Mouse (Mus musculus): ENCODE results near the gene Plk2. TPM values are rescaled to one million over a fixed set of nuclear protein-coding genes. Genes with fewer than 3 reads are reported as not detected.
"Not testable (repeated sequence)": the region's sequence is repeated elsewhere in the genome, so short reads cannot be mapped to it uniquely, and the experiment has no call there.

Gene Plk2
- total RNA-seq (2021): 10 to 100 TPM; 27.6 to 32.2 TPM
- long read RNA-seq, experiment 1, transcript Plk2-201 (14 exons, 2,800 nt): major isoform, 65 of 73 reads
- long read RNA-seq, experiment 1, partial matches to known transcripts: 2 of 73 reads
- long read RNA-seq, experiment 1, other reads (novel, unspliced or antisense): 6 of 73 reads
- long read RNA-seq, experiment 2, transcript Plk2-201 (14 exons, 2,800 nt): major isoform, 74 of 77 reads
- long read RNA-seq, experiment 2, partial matches to known transcripts: 1 of 77 reads
- long read RNA-seq, experiment 2, other reads (novel, unspliced or antisense): 2 of 77 reads

DNA sequence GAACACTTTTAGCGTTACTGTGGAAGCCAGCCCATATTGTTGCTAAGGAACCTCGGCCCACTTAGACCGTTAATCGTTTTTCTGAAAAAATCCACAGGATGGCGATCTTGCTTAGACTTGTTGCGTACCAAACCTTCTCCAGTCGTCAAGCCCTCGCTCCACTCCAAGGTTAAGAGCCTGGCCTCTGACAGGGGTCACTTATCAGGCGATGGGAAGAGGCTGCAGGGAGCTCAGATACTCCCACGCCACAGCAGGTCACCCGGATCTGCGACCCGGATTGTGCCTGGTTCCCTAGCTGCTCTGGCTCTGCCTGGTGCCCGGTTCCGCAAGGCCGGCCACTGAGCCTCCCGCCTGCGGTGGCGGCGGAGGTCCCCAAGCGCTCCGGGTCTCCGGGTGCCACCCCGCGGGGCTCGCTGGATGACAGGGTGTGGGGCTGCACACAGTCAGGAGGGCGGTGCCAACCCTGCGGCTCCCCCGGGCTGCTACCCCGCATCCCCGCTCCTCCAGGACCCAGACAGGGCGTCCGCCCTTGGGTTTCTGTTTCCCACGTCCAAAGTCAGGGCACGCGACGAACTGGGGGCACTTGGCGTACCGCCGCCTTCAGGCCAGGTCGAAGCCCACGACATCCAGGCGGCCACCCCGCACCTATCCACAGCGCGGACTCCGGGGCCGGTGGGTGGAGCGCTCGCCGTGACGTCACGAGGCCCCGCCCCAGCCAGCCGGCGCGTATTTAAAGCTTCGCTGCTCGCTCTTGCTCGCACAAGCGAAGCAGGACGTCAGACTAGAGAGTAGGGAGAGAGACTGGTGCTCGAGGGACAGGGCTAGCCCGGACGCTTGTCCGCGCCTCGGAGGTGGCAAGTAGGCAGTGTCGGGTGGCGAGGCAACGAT lies at the start of gene Plk2:
TSS of gene Plk2 (plus strand) at position 756 of the 888 bp plus-strand sequence.
- peak; percentile 95 for DNase-seq

DNA sequence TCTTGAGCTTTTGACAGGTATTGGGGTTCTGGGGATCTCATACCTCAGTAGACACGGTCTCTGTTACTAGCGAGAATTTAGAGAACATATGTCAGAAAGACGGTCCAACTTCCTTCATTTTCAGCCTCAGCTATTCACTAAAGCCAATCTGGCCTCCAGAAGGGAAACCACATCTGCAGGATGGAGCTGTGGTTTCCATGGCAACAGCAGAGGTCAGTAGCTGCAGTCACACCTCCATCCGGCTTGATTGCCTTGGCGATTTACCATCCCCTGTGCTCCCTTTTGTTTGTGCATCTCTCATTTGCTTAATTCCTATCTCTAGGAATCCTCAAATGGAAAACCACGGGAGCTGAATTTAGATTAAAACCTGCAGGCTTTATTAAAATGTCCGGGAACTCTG lies 48.1 kb upstream of the Plk2 start:
- DNase-seq: no peak

DNA sequence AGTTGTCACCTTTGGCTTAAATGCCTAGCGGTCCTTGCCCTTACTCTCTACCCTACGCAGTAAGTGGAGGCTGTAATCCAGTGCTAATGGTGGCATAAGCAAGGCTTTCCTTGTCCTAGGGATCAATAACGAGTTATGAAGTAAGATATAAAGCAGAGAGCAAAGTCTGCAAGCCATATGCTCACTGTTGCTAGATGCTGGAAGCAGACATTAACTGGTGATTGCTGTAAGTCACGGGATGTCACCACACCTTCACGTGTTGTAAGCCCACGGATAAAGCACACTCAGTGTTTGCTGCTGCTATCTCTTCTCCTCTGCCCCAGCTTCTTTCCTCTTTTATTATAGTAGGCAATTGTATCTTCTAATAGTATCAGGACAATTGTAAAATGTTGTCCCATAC lies 43.8 kb upstream of the Plk2 start:
- no peak for DNase-seq

DNA sequence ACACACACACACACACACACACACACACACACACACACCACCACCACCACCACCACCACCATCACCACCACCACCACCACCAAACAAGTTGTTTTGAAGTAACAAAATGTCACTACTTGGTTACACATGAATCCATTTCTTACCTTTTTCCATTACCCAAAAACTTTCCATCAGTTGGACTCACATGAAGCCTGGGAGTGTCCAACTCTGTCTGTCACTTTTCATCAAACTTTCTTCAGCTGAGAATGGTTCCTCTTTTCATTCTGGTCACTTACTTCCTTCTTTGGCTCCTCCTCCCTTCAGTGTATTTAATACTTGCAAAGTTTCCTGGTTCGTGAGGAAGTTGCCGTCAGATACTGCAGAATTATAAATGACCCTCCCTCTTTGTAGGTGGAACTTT lies 37.9 kb upstream of the Plk2 start, which contains the start of gene Gapt:
TSS of gene Gapt (minus strand) at position 259 of the 400 bp plus-strand sequence.
- no peak for DNase-seq

DNA sequence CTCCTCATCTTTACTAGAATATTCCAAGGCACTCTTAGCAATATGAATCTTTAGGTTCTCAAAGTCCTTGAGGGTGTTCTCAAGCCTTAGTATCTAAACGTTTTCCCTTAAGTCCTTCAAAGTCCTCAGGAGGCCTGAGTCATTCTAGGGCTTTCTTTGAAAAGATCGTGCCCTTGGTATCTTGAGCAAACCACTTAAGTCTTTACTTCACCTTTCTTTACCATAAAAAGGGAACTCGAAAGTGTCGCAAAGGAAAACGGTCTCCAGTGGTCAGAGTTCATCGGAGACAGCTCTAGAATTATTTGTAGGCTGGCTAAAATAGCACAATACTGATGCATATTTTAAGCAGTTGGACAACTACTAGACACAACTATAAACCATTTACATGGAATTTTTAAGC lies 31.1 kb upstream of the Plk2 start:
- DNase-seq: no peak

DNA sequence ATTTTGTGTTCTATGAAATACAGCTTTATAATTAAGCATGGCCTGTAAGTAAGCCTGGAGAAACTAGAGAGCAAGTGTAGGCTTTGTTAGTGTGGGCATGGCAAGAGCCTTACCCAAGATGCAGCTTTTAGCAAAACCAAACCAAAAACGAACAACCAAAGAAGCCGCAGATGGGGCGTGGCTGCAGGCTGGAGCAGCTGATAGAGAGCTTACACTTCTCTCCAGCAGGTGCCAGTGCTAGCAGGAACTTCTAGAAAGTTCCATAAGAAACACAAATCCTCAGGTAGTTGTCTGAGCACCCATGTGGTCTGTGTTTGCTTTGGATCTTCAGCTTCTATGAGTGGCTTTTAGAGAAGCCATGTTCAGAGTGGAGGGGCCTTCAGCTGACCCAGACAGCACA lies 28.4 kb upstream of the Plk2 start:
- DNase-seq: no peak

DNA sequence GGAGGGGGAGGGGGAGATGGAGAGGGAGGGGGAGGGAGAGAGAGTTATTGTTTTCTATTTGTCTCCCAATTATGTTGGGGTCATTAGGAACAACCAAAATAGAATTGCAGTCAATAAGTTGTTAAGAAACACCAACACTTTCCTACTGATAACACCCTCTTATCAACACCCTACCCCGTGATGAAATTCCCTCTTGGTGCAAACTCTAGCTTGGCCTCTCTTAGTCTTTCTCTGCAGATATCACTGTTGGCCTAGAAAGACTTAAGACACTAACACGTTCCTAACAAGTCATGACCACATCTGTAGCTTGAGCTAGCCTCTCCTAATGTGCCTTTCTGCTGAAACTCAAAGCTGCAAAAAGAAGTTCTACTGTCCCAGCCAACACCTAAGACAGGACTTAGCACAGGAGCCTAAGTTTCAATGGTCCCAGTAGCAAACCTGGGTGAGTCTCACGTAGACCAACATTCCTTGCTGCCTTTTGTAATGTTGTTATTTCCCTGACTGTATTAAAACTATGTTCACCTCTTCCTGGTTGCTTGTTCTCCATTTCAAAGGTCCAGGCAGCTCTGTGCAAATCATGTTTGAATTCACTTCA lies 26.8 kb upstream of the Plk2 start:
- DNase-seq: no peak

DNA sequence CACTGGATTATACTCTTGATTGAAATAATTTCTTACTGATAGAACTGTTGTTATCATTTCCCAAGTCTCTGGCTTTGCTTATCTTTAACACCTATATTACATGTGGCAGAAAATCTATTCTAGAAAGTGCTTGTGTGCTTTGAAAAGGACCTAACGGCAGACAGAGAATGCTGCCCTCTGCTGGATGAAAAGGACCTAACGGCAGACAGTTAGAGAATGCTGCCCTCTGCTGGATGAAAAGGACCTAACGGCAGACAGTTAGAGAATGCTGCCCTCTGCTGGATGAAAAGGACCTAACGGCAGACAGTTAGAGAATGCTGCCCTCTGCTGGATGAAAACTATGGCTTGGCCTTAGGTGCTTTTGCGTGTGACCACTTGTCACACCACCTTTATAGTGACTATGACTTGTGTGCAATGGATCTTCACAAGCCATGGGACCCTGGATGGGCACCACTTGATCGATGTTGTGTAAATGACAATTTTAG lies 26.2 kb upstream of the Plk2 start:
- peak; percentile 19 for DNase-seq

DNA sequence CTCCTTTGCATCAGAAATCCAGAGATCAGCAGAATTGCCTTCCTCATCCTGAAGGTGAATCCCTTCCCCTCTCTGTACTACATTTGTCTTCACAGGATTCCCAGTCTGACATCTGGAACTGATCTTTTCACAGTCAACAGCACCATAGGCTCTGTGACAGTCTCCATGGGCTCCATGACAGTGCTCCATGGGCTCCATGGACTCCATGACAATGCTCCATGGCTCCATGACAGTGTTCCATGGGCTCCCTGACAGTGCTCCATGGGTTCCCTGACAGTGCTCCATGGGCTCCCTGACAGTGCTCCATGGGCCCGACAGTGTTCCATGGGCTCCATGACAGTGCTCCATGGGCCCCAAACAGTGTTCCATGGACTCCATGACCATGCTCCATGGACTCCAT lies 25.2 kb upstream of the Plk2 start:
- DNase-seq: no peak

DNA sequence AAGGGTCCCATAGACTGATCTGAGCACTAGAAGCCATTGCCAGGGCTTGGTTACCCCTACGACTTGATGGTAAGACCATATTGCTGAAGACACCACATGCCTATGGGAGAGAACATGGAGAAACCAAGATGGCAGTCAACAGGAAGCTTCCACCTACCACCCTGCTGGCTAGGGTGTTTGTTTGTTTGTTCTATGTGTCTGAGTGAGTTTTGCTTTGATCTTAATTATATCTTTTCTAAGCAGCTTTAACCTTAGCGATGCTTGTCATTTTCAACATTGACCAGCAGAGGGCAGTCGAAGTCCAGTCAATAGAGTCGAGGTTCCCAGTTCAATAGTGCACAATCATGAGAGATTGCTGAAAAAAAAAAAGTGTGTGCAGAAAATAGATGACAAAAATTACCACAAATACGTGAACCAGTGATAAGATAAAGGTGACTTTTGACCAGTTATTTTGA lies 12.4 kb upstream of the Plk2 start:
- DNase-seq: no peak

DNA sequence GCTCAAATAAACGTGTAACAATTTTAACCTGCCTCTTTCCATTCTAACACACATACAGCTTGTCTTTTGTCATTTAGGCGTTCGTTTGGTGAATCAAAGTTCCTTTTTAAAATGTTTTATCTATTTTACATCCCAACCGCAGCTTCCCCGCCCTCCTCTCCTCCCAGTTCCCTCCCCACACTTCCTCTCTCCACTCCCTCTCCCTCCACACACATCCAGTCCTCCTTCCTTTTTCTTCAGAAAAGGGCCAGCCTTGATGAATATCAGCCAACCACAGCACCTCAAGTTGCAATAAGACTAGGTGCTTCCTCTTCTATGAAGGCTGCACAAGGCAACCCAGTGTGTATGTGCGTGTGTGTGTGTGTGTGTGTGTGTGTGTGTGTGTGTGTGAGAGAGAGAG lies 10.3 kb upstream of the Plk2 start:
- DNase-seq: no peak

DNA sequence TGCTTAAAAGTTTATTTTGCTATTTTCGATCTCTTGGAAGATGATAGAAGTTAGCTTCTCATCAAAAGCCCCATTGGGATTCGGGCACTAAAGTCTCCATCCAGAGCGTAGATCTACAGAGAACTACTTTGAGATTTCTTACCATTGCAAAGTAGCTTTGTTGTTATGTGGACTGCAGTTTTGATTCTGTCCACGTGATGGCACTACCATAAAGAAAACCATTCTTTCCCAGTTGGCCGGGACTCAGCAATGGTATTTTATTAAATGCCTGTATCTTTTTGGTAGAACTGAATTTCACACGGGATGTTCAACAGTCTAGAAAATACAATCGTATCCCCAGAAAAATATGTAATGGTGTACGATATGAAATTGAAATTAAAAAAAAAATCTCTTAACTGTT lies 2.6 kb upstream of the Plk2 start:
- peak; percentile 57 for DNase-seq

DNA sequence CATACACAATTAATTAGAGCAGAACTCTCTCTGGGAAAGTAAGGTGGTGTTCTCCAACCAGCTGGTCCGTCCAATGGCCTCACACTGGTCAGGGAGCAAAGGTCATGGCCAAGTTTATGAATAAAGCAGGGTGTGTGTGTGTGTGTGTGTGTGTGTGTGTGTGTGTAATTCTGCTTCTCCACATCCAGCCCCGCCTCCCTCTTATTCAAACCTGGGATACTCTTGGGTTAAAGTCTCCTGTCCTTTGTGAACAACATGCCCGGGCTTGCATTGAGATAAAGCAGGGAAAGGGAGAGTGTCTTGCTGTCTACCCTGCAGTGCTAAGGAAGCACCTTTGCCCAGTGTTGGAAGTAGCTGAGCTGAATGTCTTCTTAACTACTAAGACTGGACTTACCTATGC lies 2.2 kb upstream of the Plk2 start:
- DNase-seq: no peak

DNA sequence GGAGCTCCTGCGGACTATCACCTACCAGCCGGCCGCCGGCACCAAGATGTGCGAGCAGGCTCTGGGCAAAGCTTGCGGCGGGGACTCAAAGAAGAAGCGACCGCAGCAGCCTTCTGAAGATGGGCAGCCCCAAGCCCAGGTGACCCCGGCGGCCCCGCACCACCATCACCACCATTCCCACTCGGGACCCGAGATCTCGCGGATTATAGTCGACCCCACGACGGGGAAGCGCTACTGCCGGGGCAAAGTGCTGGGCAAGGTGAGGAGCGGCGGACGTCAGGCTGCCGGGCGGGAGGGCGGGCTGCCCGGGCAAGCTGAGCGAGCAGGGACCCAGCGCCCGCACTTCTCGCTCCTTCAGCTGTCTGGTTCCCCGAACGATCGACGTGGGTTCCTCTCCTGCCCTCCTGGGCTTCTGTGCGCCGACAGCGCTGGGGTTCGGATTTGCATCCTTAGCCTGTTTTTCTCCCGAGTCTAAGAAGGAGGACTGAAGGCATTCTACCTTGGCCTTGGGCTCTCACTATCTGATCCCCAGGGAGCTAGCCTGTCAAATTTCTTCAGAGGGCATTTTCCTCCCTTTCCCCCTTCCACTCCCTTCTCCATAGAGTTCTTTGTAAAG lies 441 bp downstream of the Plk2 start:
- DNase-seq: no peak

DNA sequence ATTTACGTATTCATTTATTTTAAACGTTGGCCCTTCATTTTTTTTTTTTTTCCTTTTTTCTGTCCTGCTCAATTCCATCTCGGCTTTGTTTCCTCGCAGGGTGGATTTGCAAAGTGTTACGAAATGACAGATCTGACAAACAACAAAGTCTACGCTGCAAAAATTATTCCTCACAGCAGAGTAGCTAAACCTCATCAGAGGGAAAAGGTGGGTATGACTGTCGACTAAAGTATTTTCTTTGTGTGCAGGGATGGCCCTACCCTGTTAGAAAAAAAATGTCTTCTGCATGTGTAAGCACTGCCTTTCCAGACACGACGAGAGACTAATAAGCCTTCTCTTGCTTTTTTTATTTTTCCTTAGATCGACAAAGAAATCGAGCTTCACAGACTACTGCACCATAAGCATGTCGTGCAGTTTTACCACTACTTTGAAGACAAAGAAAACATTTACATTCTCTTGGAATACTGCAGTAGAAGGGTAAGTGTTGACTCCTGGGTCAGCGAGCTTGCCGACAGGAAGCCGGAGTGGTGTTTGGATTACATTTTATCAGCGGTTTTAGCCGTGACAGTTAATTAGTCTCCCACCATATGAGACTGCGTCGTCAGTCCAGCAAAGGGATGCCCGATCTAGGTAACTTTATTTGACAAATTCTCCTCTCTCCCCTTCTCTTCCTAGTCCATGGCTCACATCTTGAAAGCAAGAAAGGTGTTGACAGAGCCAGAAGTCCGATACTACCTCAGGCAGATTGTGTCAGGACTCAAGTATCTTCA lies 1.3 kb downstream of the Plk2 start:
- no peak for DNase-seq

DNA sequence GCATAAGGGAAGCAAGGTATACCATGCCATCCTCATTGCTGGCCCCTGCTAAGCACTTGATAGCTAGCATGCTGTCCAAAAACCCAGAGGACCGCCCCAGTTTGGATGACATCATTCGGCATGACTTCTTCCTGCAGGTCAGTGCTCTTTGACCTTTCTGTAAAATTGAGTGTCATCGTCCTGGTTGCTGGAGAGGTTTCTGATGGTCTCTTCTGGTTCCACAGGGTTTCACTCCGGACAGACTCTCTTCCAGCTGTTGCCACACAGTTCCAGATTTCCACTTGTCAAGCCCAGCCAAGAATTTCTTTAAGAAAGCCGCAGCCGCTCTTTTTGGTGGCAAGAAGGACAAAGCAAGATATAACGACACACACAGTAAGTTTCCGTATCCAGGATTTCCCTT lies 2.9 kb downstream of the Plk2 start:
- DNase-seq: no peak

DNA sequence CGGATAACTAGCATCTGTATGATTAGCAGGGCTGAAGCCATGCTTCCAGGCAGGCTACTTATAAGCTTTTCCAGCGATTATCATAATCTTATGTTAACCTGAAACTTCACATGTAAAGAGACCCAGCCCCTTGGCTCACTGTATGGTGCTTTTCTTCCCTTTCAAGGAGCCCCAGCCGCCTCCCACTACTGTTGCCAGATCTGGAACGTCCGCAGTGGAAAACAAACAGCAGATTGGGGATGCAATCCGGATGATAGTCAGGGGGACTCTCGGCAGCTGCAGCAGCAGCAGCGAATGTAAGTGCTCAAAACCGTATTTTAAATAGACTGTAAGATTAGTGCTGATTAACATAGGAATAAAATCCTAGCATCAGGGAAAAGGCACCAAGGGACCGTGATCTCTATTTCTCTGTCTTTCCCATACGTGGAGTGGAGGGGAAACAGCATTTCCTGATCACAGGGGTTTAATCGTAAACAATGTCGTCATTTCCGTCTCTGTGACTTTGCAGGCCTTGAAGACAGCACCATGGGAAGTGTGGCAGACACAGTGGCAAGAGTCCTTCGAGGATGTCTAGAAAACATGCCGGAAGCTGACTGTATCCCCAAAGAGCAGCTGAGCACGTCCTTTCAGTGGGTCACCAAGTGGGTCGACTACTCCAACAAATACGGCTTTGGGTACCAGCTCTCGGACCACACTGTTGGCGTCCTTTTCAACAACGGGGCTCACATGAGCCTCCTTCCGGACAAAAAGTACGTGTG lies 3.8 kb downstream of the Plk2 start:
- DNase-seq: no peak

DNA sequence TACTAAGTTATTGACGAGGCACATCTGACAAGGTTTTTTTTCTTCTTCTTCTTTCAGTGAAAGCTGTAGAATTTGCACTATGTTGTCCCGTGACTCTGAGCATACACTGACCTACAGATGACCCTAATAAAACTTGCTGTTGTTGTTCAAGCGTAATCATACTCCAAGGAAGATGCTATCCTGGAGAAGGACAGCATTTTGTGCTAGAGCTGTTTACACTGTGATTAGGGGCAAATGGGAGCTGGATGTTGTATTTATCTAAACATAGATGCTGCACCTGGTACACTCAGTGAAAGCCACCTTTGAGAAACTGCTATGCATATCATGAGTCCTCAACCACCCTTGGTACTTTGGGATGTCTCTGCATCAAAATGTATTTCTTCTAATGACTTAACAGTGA lies 6.6 kb downstream of the Plk2 start:
- DNase-seq: no peak

DNA sequence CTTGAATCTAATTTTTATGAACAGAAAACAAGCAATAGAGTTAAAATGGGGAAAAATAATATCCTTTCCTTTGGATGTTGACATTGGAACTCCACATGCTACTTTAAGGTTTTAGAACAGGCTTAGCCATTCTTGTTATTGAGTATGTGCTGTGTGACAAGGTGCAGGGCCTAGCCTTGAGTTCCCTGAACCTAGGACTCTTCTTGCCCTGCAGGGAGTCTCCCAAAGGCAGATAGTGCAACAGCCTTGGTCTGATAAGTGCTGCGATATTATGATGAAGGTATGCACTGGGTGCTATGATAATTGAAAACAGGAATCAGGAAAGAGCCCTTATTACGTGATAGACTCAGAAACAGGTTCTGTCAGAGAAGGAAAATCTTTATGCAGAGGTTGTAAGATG lies 7.0 kb downstream of the Plk2 start:
- DNase-seq: no peak

DNA sequence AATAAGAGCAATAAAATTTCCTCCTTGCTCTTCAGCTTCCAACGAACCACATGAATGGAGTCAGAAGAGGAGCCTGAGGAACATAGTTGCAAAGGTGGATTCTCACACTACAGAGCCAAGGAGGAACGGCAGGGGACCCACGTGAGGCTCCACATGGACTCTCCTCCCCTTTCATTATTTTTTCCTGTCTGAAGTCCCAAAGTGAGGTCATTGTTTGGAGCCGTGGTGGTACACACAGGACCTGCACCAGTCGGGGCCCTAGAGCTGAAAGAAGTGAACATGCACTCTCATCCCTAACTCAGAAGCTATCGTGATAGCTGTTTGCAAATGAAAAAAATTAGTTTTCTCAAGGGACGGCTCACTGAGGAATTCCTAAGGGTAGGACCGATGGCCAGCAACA lies 9.2 kb downstream of the Plk2 start:
- DNase-seq: no peak

DNA sequence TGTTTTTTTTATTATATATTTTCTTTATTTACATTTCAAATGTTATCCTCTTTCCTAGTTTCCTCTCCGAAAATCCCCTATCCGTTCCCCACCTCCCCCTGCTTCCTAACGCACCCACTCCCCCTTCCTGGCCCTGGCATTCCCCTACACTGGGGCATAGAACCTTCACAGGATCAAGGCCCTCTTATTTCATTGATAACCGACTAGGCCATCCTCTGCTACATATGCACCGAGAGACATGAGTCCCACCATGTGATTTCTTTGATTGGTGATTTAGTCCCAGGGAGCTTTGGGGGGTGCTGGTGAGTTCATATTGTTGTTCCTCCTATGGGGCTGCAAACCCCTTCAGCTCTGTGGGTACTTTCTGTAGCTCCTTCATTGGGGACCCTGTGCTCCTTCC lies 9.8 kb downstream of the Plk2 start:
- not testable (repeated sequence) for DNase-seq

Data from gastrocnemius, postnatal 10 days (tissue).